Mouse (Mus musculus) kidney, adult 2 months (tissue): ENCODE measurements around the gene Mark2.

Source experiments
- CTCF ChIP-seq: fragments of 200-500 bp; conservative IDR thresholded peaks from 2 replicates; pipeline ENCODE4 v1.5.1; 2011; ENCODE audit warnings: low read depth, mild to moderate bottlenecking, control low read depth, low read length, moderate library complexity, mixed read lengths; ENCODE audit not compliant: insufficient read depth, insufficient read length
- POLR2A ChIP-seq: fragments of 200-500 bp; IDR thresholded peaks from one replicate; pipeline ENCODE4 v1.6.1; 2011; ENCODE audit warnings: low read depth, low read length, control low read depth

DNA sequence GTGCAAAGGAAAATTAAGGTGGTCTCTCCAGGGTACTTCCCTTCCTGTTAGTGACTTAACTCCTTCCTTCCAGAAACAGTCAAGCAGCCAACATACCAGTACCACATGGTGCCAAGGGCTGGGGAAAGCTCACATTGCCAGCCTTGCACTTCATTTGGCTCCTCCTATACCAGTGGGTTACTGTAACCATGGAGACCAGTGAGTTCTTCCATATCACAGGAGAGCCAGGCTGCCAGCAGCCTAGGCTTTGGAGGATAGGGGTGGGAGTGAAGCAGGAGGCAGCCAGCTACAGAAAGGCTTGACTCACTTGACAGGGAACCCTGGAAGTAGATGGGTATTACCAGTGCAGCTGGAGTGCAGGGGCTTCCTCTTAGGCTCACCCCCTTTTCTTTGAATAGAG, 42.6 kb downstream of the Mark2 start:
- no peak for TF ChIP-seq POLR2A
- TF ChIP-seq CTCF = no peak
